8 mouse cellular contexts compared by ENCODE assay signal in genomic region chr2:27936607-27937191, GRCm38 (mm10). TPM values are rescaled to one million over a fixed set of nuclear protein-coding genes. Genes with fewer than 3 reads are reported as not detected.
DNase-seq lines count a peak whose midpoint lies in the region; ATAC-seq and TF ChIP-seq lines count a peak whose summit lies in the region.

No protein-coding gene starts in this region.

- H3K4me2 ChIP-seq in midbrain, postnatal 0 days (ENCODE audit: low read depth, low read length, poor library complexity, severe bottlenecking), result no peak overlapping the region
- no peak overlapping the region for H3K4me2 ChIP-seq in heart, embryonic 15.5 days

- H3K4me3 ChIP-seq in midbrain, postnatal 0 days (ENCODE audit: low read depth, low read length), result no peak overlapping the region
- H3K4me3 ChIP-seq in midbrain, embryonic 10.5 days, result no peak overlapping the region
- no peak overlapping the region for H3K4me3 ChIP-seq in heart, embryonic 15.5 days

- H3K27me3 ChIP-seq in midbrain, postnatal 0 days (ENCODE audit: insufficient read depth, low read length), result no peaks in the 10 kb centered on the region
- H3K27me3 ChIP-seq in midbrain, embryonic 10.5 days (ENCODE audit: low read depth, poor library complexity, severe bottlenecking), result no peaks in the 10 kb centered on the region
- no peaks in the 10 kb centered on the region for H3K27me3 ChIP-seq in heart, embryonic 15.5 days

- TF ChIP-seq CTCF in midbrain, postnatal 0 days (IDR thresholded peaks at IDR 0.05), result no peak

- WGBS in midbrain, postnatal 0 days, result 68% methylated on average over 9 of the region's 9 CpGs
- 87% methylated on average over 9 of the region's 9 CpGs for WGBS in midbrain, embryonic 10.5 days
- 38% methylated on average over 9 of the region's 9 CpGs for whole genome bisulfite sequencing in heart, embryonic 15.5 days

- H3K9ac ChIP-seq in midbrain, postnatal 0 days (replicated peaks; ENCODE audit: low read length, poor library complexity, severe bottlenecking), result no peak overlapping the region
- H3K9ac ChIP-seq in heart, embryonic 15.5 days, result no peak overlapping the region

- DNase-seq in midbrain, postnatal 0 days (ENCODE audit: low spot score), result peak; percentile 85
- DNase-seq in midbrain, embryonic 10.5 days (ENCODE audit: low spot score), result no peak
- peak; percentile 65 for DNase-seq in cerebellum, postnatal 36 days
- DNase-seq in left cerebral cortex, postnatal 36 days (ENCODE audit: low spot score in 2 of 2), result peak; percentile 48 to 52
- DNase-seq in right cerebral cortex, postnatal 25 days, result peak; percentile 70
- no peak for DNase-seq in thymus, postnatal 0 days (ENCODE audit: low spot score)
- DNase-seq in spleen, adult 12 weeks (ENCODE audit: low spot score), result no peak

- H3K36me3 ChIP-seq in midbrain, postnatal 0 days (ENCODE audit: insufficient read depth, low read length), result no peaks in the 10 kb centered on the region
- H3K36me3 ChIP-seq in midbrain, embryonic 10.5 days, result no peaks in the 10 kb centered on the region
- no peaks in the 10 kb centered on the region for H3K36me3 ChIP-seq in heart, embryonic 15.5 days

- H3K9me3 ChIP-seq in midbrain, postnatal 0 days (ENCODE audit: low read length), result no peaks in the 10 kb centered on the region
- H3K9me3 ChIP-seq in midbrain, embryonic 10.5 days (replicated peaks), result no peaks in the 10 kb centered on the region
- no peaks in the 10 kb centered on the region for H3K9me3 ChIP-seq in heart, embryonic 15.5 days (replicated peaks)

- intact Hi-C loops in left cerebral cortex, postnatal 36 days (cut with DNase I), result loop anchor here (10.0 kb wide), 1 partner anchor 128 kb away; no protein-coding TSS in a partner anchor

- peaks cover 5% of the 10 kb centered on the region; the same call in 1 of the 2 replicates for H3K4me1 ChIP-seq in midbrain, postnatal 0 days (ENCODE audit: insufficient read depth, low read length)
- H3K4me1 ChIP-seq in midbrain, embryonic 10.5 days, result peaks cover 5% of the 10 kb centered on the region; the same call in 1 of the 2 replicates
- peaks cover 56% of the 10 kb centered on the region for H3K4me1 ChIP-seq in heart, embryonic 15.5 days (replicated peaks)

- no peak for ATAC-seq in midbrain, postnatal 0 days (ENCODE audit: low FRiP score)
- ATAC-seq in heart, embryonic 15.5 days (replicated peaks; ENCODE audit: insufficient number of reproducible peaks, insufficient read depth, low FRiP score, low read depth), result peak; percentile 15; the same call in 1 of the 2 replicates

- no peak overlapping the region for H3K27ac ChIP-seq in midbrain, postnatal 0 days (ENCODE audit: low read depth, low read length)
- H3K27ac ChIP-seq in midbrain, embryonic 10.5 days (replicated peaks), result no peak overlapping the region
- H3K27ac ChIP-seq in heart, embryonic 15.5 days, result peak overlapping the region; percentile 79

RNA-seq across cellular contexts. Expression of gene Col5a1, which starts 50.5 kb away (rescaled TPM):
- 16.9 and 23.4 TPM in 2 replicates for total RNA-seq in midbrain, postnatal 0 days (2014; rRNA removed)
- polyA plus RNA-seq in midbrain, postnatal 0 days (2015; fragmentation: Nextera tagmentation; extraction: Ambion mirVana), result 5.4 and 5.6 TPM in 2 replicates
- polyA plus RNA-seq in midbrain, embryonic 10.5 days (2016; fragmentation: Nextera tagmentation; extraction: Ambion mirVana), result 16.2 and 19.8 TPM in 2 replicates
- polyA plus RNA-seq in heart, embryonic 15.5 days (2015; fragmentation: Nextera tagmentation; extraction: Ambion mirVana), result 71.0 and 89.5 TPM in 2 replicates
- 1 to 10 TPM; 7.0 to 8.9 TPM for total RNA-seq in left cerebral cortex, postnatal 36 days (2021)
- 10.5 and 12.2 TPM in 2 replicates for polyA plus RNA-seq in thymus, postnatal 0 days (2015; fragmentation: Nextera tagmentation; extraction: Ambion mirVana)

Comparison
In these comparisons a context has a peak if more than half of its experiments do, and no peak if none do; other contexts are left out.
1. DNase-seq: peak in midbrain, postnatal 0 days (single experiment), cerebellum, postnatal 36 days (2 of 2), left cerebral cortex, postnatal 36 days (2 of 2) and right cerebral cortex, postnatal 25 days (single experiment); none in midbrain, embryonic 10.5 days (single experiment), thymus, postnatal 0 days (single experiment) and spleen, adult 12 weeks (single experiment).